Mouse (Mus musculus) hindbrain, embryonic 11.5 days (tissue): ENCODE measurements at regions not wholly inside any gene's neighbourhood (a gene's known extent, or its start where the extent isn't known, plus 50 kb on each side); places are given as distances from the start of the nearest gene placed in this dataset.
"Not testable (repeated sequence)": the region's sequence is repeated elsewhere in the genome, so short reads cannot be mapped to it uniquely, and the experiment has no call there.

Source experiments
- ATAC-seq: fragments of 200-750 bp; cut with Nextera tagmentation; 2 replicates; pipeline ENCODE4 v1.8.0; 2017; ENCODE audit warnings: mild to moderate bottlenecking, moderate TSS enrichment, moderate library complexity; ENCODE audit not compliant: low FRiP score
- DNase-seq: peaks from one replicate; pipeline ENCODE4 v3.0.0-alpha.2; 2015; ENCODE audit warnings: low spot score
- H3K27ac ChIP-seq: fragments of 300-500 bp; sonication (generic); 2 replicates; pipeline ENCODE4 v1.5.1; 2014; ENCODE audit warnings: mild to moderate bottlenecking, low read depth, low read length
- H3K27me3 ChIP-seq: fragments of 300-500 bp; sonication (generic); 2 replicates; pipeline ENCODE4 v1.6.1; 2014; ENCODE audit warnings: mild to moderate bottlenecking, low read length, moderate library complexity, mixed read lengths; ENCODE audit not compliant: control insufficient read depth, insufficient read depth
- H3K36me3 ChIP-seq: fragments of 300-500 bp; sonication (generic); 2 replicates; pipeline ENCODE4 v1.6.1; 2014; ENCODE audit warnings: mild to moderate bottlenecking, low read length, moderate library complexity, mixed read lengths; ENCODE audit not compliant: control insufficient read depth, insufficient read depth
- H3K4me1 ChIP-seq: fragments of 300-500 bp; sonication (generic); replicated peaks from 2 replicates; pipeline ENCODE4 v1.6.1; 2014; ENCODE audit warnings: low read length, mixed read lengths; ENCODE audit not compliant: control insufficient read depth, insufficient read depth
- H3K4me2 ChIP-seq: fragments of 300-500 bp; sonication (generic); replicated peaks from 2 replicates; pipeline ENCODE4 v1.6.1; 2014; ENCODE audit warnings: mild to moderate bottlenecking, low read depth, low read length
- H3K4me3 ChIP-seq: fragments of 300-500 bp; sonication (generic); 2 replicates; pipeline ENCODE4 v1.5.1; 2014; ENCODE audit warnings: low read depth, low read length
- H3K9ac ChIP-seq: fragments of 300-500 bp; sonication (generic); 2 replicates; pipeline ENCODE4 v1.6.1; 2014; ENCODE audit warnings: low read depth, low read length
- H3K9me3 ChIP-seq: fragments of 300-500 bp; sonication (generic); 2 replicates; pipeline ENCODE4 v1.6.1; 2016; ENCODE audit warnings: low read length; ENCODE audit not compliant: control insufficient read depth
- WGBS: fragments of 180-500 bp; shearing (Covaris S2); extraction: QIAGEN DNeasy Blood & Tissue Kit; methylation state at CpG from one replicate; pipeline ENCODE4 v1.1.7; 2014; 5-methylcytosine and 5-hydroxymethylcytosine counted together

DNA sequence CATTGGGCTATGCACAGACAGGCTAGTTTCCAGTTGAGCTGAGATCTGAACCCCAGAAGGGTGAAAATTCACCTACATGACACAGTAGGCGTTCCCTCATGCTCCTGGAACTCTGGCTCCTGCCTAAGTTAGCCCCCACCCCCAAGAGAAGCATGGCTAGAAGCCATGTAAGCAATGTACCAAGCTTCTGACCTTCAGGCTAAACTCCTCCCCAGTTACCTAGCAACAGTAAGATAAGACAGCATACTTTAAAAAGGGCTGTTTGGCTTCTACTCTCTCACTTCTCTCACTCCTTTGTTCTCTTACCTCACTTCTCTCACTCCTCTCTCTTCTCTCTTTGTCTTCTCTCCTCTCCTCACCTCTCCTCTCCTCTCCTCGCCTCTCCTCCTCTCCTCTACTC is 629.7 kb upstream of the Prmt6 start:
- H3K4me3 ChIP-seq, H3K9me3 ChIP-seq, H3K4me1 ChIP-seq, H3K36me3 ChIP-seq, DNase-seq, H3K4me2 ChIP-seq, H3K27me3 ChIP-seq, H3K9ac ChIP-seq, ATAC-seq, H3K27ac ChIP-seq: not testable (repeated sequence)
- 59% methylated on average over 2 of the region's 2 CpGs for WGBS

- H3K4me3 ChIP-seq: no peak overlapping the region
- no peaks in the 10 kb centered on the region for H3K27me3 ChIP-seq
- H3K27ac ChIP-seq: no peak overlapping the region
- no peaks in the 10 kb centered on the region for H3K4me1 ChIP-seq
- no peak overlapping the region for H3K9ac ChIP-seq
- no peaks in the 10 kb centered on the region for H3K36me3 ChIP-seq
- ATAC-seq (no peak), DNase-seq (no peak)
- H3K4me2 ChIP-seq: no peak overlapping the region
- H3K9me3 ChIP-seq: no peaks in the 10 kb centered on the region
- 81% methylated on average over 1 of the region's 1 CpGs for WGBS
These were observed 615.2 kb upstream of the Prmt6 start for GRCm38 (mm10) chr3:110865989-110866388.

- H3K9ac ChIP-seq: no peak overlapping the region
- DNase-seq: no peak
- no peak for ATAC-seq
- H3K27me3 ChIP-seq: no peaks in the 10 kb centered on the region
- H3K4me2 ChIP-seq: no peak overlapping the region
- no peak overlapping the region for H3K27ac ChIP-seq
- no peaks in the 10 kb centered on the region for H3K4me1 ChIP-seq
- 84% methylated on average over 2 of the region's 2 CpGs for WGBS
- H3K36me3 ChIP-seq: no peaks in the 10 kb centered on the region
- no peak overlapping the region for H3K4me3 ChIP-seq
- H3K9me3 ChIP-seq: no peaks in the 10 kb centered on the region
These were observed 596.4 kb upstream of the Prmt6 start for GRCm38 (mm10) chr3:110847222-110847621.

DNA sequence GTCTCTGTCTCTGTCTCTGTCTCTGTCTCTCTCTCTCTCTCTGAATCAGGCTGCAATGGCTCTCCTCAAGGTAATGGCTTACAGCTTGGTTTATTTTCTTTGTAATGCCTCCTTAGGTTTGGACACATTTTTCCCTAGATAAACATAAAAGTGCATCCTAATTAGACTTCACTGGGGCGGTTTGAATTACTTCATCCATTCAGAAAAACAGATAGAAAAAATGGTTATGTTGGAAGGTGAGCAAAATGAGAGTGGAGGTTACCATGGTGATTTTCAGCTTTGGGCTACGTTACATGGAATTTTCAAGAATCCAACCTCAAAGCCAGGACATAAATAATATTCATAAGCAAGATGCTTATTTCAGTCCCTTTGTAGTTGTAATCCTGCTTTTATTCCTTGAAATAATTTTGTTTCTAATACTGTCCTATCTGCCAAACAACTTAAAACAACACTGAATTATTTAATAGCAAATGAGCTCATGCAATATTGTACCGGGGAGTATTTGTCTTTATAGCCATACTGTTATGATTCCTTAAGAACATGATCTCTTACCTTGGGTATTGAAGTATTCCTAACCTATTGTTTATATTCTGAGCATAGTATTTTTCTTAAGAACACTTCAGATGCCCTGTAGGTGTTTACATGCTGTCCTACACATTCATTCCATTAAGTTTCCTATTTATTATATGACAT is 570.1 kb upstream of the Prmt6 start:
- Histone ChIP-seq H3K27me3 (no peaks in the 10 kb centered on the region), H3K4me3 (no peak overlapping the region), H3K9me3 (no peaks in the 10 kb centered on the region), H3K27ac (no peak overlapping the region), H3K9ac (no peak overlapping the region), H3K4me1 (no peaks in the 10 kb centered on the region), H3K36me3 (no peaks in the 10 kb centered on the region), H3K4me2 (no peak overlapping the region)
- DNase-seq (no peak), ATAC-seq (no peak)
- WGBS: 85% methylated on average over 3 of the region's 3 CpGs

- ATAC-seq (peak; percentile 74; the same call in 1 of the 2 replicates), DNase-seq (peak; percentile 2)
- Histone ChIP-seq H3K27ac (no peak overlapping the region), H3K4me2 (no peak overlapping the region), H3K4me1 (no peaks in the 10 kb centered on the region; the same call in 1 of the 2 replicates), H3K4me3 (no peak overlapping the region), H3K9ac (no peak overlapping the region), H3K36me3 (no peaks in the 10 kb centered on the region), H3K27me3 (no peaks in the 10 kb centered on the region), H3K9me3 (no peaks in the 10 kb centered on the region)
- 50% methylated on average over 4 of the region's 4 CpGs for WGBS
These were observed 538.3 kb upstream of the Prmt6 start for GRCm38 (mm10) chr3:110789009-110789586.

DNA sequence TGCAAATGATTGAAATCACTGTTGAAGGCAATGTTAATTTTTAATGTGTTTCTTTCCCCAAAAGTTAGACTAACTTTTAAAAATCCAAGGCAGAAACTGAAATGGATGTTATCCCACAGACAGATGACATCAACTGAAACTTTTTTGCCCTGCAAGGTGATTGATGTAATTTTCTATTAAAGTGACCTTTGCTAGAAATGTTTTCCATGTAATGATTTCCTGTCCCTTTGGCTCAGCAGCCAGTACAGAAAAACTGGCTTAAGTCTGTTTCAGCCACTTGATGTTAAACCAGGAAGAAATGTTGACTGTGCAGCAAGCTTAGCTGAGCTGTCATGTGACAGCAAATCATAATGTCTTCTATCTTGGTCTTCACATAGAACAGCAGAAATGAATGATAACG is 504.5 kb upstream of the Prmt6 start:
- WGBS: 97% methylated on average over 1 of the region's 1 CpGs
- ATAC-seq (no peak), DNase-seq (no peak)
- Histone ChIP-seq H3K27me3 (no peaks in the 10 kb centered on the region), H3K9ac (no peak overlapping the region), H3K4me1 (no peaks in the 10 kb centered on the region), H3K36me3 (no peaks in the 10 kb centered on the region), H3K4me2 (no peak overlapping the region), H3K27ac (no peak overlapping the region), H3K4me3 (no peak overlapping the region), H3K9me3 (no peaks in the 10 kb centered on the region)

DNA sequence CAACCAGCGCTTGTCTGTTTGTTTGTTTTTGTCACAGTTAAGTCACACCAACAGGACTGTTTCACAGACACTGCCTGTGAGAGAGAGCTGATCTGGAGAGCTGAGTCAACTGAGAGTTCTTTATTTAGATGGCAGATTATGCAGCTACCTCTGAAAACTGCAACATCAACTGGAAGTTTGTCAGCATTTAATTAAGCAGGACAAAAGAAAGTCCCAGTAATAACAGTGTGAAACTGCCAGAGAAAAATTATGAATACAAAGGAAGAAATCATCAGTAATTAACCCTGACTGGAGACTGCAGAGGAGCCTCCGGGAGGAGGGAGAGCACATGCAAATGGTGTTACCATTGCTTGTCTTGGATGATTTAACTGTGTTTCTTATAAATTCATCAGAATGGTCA is 495.5 kb upstream of the Prmt6 start:
- Histone ChIP-seq H3K4me3 (no peak overlapping the region), H3K4me2 (no peak overlapping the region), H3K27ac (no peak overlapping the region), H3K9me3 (no peaks in the 10 kb centered on the region), H3K9ac (no peak overlapping the region), H3K27me3 (no peaks in the 10 kb centered on the region), H3K4me1 (no peaks in the 10 kb centered on the region), H3K36me3 (no peaks in the 10 kb centered on the region)
- DNase-seq (no peak), ATAC-seq (no peak)
- 51% methylated on average over 2 of the region's 2 CpGs for WGBS

DNA sequence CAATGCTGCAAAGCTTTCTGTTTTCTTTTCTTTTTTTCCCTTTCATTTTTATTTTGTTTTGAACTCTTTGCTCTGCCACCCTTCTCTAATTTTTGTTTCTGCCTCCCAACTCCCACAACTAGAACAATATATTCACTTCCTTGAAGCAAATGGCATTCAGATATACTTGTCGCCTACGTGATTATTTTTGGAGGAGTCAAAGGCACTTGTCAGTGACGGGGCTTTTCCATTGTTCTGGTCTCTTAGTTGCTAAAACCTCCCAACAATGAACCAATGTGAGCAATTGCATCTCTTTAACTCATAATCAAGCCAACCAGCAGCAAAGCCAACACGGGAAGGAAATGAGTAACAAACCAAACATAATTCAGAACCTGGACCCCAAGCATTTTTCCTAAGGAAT is 449.3 kb upstream of the Prmt6 start:
- no peaks in the 10 kb centered on the region for H3K9me3 ChIP-seq
- H3K27ac ChIP-seq: no peak overlapping the region
- 0 out of 2 replicates have a peak, but pooled peaks have one; percentile 35 for ATAC-seq
- H3K4me3 ChIP-seq: no peak overlapping the region
- H3K27me3 ChIP-seq: no peaks in the 10 kb centered on the region
- H3K36me3 ChIP-seq: no peaks in the 10 kb centered on the region
- peak; percentile 3 for DNase-seq
- no peak overlapping the region for H3K9ac ChIP-seq
- 30% methylated on average over 4 of the region's 4 CpGs for WGBS
- H3K4me1 ChIP-seq: no peaks in the 10 kb centered on the region
- H3K4me2 ChIP-seq: no peak overlapping the region

- Histone ChIP-seq H3K4me2 (no peak overlapping the region), H3K36me3 (no peaks in the 10 kb centered on the region), H3K27ac (no peak overlapping the region), H3K27me3 (no peaks in the 10 kb centered on the region), H3K9ac (no peak overlapping the region), H3K4me3 (no peak overlapping the region), H3K4me1 (no peaks in the 10 kb centered on the region), H3K9me3 (no peaks in the 10 kb centered on the region)
- DNase-seq: peak; percentile 3
- 57% methylated on average over 7 of the region's 7 CpGs for WGBS
- peak; percentile 46 for ATAC-seq
These were observed 416.8 kb upstream of the Prmt6 start for GRCm38 (mm10) chr3:110667525-110668005.
